10 mouse cellular contexts compared by ENCODE assay signal in the genomic region with DNA sequence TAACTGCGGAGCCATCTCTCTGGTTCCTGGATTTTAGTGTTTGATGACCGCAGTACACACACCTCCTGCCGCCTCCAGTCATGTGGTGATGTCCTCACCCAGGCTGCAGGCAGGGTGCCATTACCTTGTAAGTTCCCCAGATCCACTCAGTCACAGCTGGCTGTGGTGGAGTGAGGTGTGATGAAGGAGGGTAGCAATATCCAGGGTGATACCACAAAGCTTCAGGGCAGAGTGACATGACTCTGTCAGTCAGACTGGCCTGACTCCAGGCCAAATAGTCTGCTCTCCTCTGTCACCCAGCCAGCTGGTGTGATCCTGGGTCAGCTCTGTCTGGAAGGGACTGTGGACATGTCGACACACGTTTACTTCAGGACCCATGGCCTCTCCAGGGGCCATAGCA.
DNase-seq lines count a peak whose midpoint lies in the region; ATAC-seq lines count a peak whose summit lies in the region.
"Had no signal": no experiment of that assay in that cellular context is flagged by ENCODE, and none has a peak within 500 bp of the region (broad histone marks: within the 10 kb centered on the region; RNA-seq: fewer than 3 reads in every experiment).

No protein-coding gene starts in this region.

- no peak for ATAC-seq in cerebellum, adult (ENCODE audit: insufficient number of reproducible peaks, low FRiP score, low TSS enrichment)

- peak; percentile 20 to 43 for DNase-seq in heart, adult 9 months (ENCODE audit: low spot score in 2 of 2)
- DNase-seq in heart, adult 8-10 months (ENCODE audit: low spot score) = no peak
- DNase-seq in 3134 (ENCODE audit: extremely low read depth, insufficient read length, low spot score) = peak; percentile 75
- DNase-seq in adrenal gland, postnatal 14 days = peak; percentile 82
- peak; percentile 29 for DNase-seq in kidney, postnatal 10 days
- DNase-seq in spleen, postnatal 10 days (ENCODE audit: low spot score in 2 of 2) = no peak
- DNase-seq in left cerebral cortex, adult 8-10 months (ENCODE audit: low spot score in 2 of 2) = no peak
- DNase-seq: cerebellum, adult 2 months; retina, postnatal 1 day had no signal

Comparison
In these comparisons a context has a peak if more than half of its experiments do, and no peak if none do; other contexts are left out.
1. DNase-seq: peak in heart, adult 9 months (2 of 2), 3134 (single experiment), adrenal gland, postnatal 14 days (single experiment) and kidney, postnatal 10 days (single experiment); none in heart, adult 8-10 months (single experiment), spleen, postnatal 10 days (0 of 2) and left cerebral cortex, adult 8-10 months (0 of 2).